Mouse (Mus musculus) midbrain, embryonic 16.5 days (tissue): ENCODE data around the gene Gm28539. TPM values are rescaled to one million over a fixed set of nuclear protein-coding genes. Genes with fewer than 3 reads are reported as not detected.
"Not testable (repeated sequence)": the region's sequence is repeated elsewhere in the genome, so short reads cannot be mapped to it uniquely, and the experiment has no call there.

Experiments used
- ATAC-seq: fragments of 200-750 bp; cut with Nextera tagmentation; 2 replicates; pipeline ENCODE4 v1.8.0; 2017; ENCODE audit warnings: moderate TSS enrichment
- H3K27ac ChIP-seq: fragments of 300-500 bp; sonication (generic); 2 replicates; pipeline ENCODE4 v1.5.1; 2014; ENCODE audit warnings: mild to moderate bottlenecking, low read length, mixed read lengths
- H3K27me3 ChIP-seq: fragments of 300-500 bp; sonication (generic); 2 replicates; pipeline ENCODE4 v1.6.1; 2014; ENCODE audit warnings: low read depth, low read length, mixed read lengths; ENCODE audit not compliant: control insufficient read depth, insufficient read depth
- H3K36me3 ChIP-seq: fragments of 300-500 bp; sonication (generic); 2 replicates; pipeline ENCODE4 v1.6.1; 2014; ENCODE audit warnings: mild to moderate bottlenecking, low read length, moderate library complexity, mixed read lengths; ENCODE audit not compliant: control insufficient read depth, insufficient read depth
- H3K4me1 ChIP-seq: fragments of 300-500 bp; sonication (generic); 2 replicates; pipeline ENCODE4 v1.6.1; 2014; ENCODE audit warnings: mild to moderate bottlenecking, low read length, mixed read lengths; ENCODE audit not compliant: control insufficient read depth, insufficient read depth
- H3K4me2 ChIP-seq: fragments of 300-500 bp; sonication (generic); 2 replicates; pipeline ENCODE4 v1.6.1; 2014; ENCODE audit warnings: mild to moderate bottlenecking, low read length, mixed read lengths
- H3K4me3 ChIP-seq: fragments of 300-500 bp; sonication (generic); 2 replicates; pipeline ENCODE4 v1.5.1; 2014; ENCODE audit warnings: low read depth, mild to moderate bottlenecking, low read length, moderate library complexity, mixed read lengths
- H3K9ac ChIP-seq: fragments of 300-500 bp; sonication (generic); 2 replicates; pipeline ENCODE4 v1.6.1; 2014; ENCODE audit warnings: low read depth, low read length, mixed read lengths
- H3K9me3 ChIP-seq: fragments of 300-500 bp; sonication (generic); replicated peaks from 2 replicates; pipeline ENCODE4 v1.6.1; 2014; ENCODE audit warnings: mild to moderate bottlenecking, low read length, mixed read lengths; ENCODE audit not compliant: control insufficient read depth, poor library complexity, severe bottlenecking
- WGBS: fragments of 180-500 bp; shearing (Covaris S2); extraction: QIAGEN DNeasy Blood & Tissue Kit; methylation state at CpG from one replicate; pipeline ENCODE4 v1.1.7; 2014; 5-methylcytosine and 5-hydroxymethylcytosine counted together
- polyA plus RNA-seq: library from polyadenylated mRNA; unstranded; fragments of >200 nt; fragmentation: Nextera tagmentation; extraction: Ambion mirVana; gene quantifications from 2 replicates; pipeline ENCODE4 v1.2.1, GENCODE M21; 2015

Gm28539 gene
- polyA plus RNA-seq, 1 experiment from 2014 or later = not detected

- Histone ChIP-seq H3K4me3 (no peak overlapping the region), H3K4me1 (no peaks in the 10 kb centered on the region), H3K36me3 (peaks cover 40% of the 10 kb centered on the region), H3K9me3 (0 out of 2 replicates have a peak, but pooled peaks cover 4% of the 10 kb centered on the region), H3K9ac (no peak overlapping the region), H3K4me2 (no peak overlapping the region), H3K27me3 (no peaks in the 10 kb centered on the region), H3K27ac (no peak overlapping the region)
- WGBS = 91% methylated on average over 3 of the region's 3 CpGs
- no peak for ATAC-seq
These were observed 134.5 kb downstream of the Gm28539 start for GRCm38 (mm10) chr16:18970837-18971236.

DNA sequence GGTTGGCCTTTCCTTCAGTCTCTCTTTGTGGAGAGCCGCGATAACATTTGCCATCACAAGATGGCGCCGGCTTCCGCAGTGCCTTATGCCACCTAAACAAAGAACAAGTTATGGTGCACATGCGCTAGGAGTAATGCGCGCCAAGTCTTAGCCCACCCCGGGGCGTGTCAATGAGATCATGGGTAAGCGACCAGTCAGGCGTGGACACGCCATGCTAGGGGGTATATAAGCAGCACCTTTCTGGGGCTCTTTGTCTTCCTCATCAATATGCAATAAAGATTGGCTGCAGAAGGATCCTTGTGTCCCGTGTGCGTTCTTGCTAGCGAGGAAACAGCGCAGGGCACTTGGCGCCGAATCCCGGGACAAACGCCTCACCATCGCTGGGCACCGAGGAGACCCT lies 139.3 kb downstream of the Gm28539 start:
- peaks cover 15% of the 10 kb centered on the region for H3K36me3 ChIP-seq
- H3K27me3 ChIP-seq, H3K4me3 ChIP-seq, H3K4me2 ChIP-seq, H3K9ac ChIP-seq, H3K9me3 ChIP-seq, H3K4me1 ChIP-seq, ATAC-seq, H3K27ac ChIP-seq: not testable (repeated sequence)
- WGBS = 82% methylated on average over 23 of the region's 23 CpGs

DNA sequence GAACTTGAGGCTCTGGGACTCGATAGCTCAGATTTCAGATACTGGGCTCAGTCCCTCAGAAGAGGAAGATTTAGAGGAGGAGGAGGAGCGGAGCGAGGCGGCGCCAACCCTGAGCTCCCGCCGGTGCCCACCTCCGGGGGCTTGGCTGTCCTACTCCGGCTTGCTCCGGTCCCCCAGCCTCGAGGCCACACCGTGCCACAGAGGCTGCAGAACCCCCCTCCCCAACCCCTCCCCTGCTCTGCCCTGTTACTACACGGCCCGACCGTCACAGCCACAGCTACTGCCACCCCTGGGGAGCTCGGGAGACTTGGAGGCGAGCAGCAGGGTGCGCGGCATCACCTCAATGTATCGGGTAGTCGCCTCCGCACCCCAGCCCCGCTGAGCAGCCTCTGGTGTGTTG lies 139.9 kb downstream of the Gm28539 start:
- no peaks in the 10 kb centered on the region for H3K27me3 ChIP-seq
- H3K9me3 ChIP-seq = peaks cover 2% of the 10 kb centered on the region; the same call in 1 of the 2 replicates
- H3K27ac ChIP-seq = no peak overlapping the region
- H3K36me3 ChIP-seq = peaks cover 8% of the 10 kb centered on the region
- no peak overlapping the region for H3K4me2 ChIP-seq
- WGBS = 84% methylated on average over 21 of the region's 23 CpGs
- H3K4me3 ChIP-seq = peak overlapping the region; percentile 1
- peak; percentile 51; the same call in 1 of the 2 replicates for ATAC-seq
- no peaks in the 10 kb centered on the region for H3K4me1 ChIP-seq
- no peak overlapping the region for H3K9ac ChIP-seq

DNA sequence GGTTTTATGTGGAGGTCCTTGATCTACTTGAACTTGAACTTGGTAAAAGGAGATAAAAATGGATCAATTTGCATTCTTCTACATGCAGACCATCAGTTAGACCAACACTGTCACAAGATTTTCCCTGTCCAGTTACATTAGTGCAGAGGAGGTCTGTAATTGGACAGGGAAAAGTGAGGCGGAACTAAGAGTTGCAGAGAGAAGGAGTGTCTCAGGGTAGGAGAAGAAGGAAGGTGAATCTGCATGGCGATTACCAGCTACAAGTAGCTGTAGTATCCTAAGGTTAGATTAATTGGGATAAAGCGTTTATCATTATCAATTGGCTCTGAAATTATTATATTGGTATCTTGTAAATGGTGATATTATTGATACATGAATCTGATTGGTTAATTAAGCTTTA lies 150.0 kb downstream of the Gm28539 start:
- H3K27me3 ChIP-seq = no peaks in the 10 kb centered on the region
- no peaks in the 10 kb centered on the region for H3K36me3 ChIP-seq
- 98% methylated on average over 3 of the region's 3 CpGs for WGBS

GRCm38 (mm10) chr16:18986860-18987259 lies 150.5 kb downstream of the Gm28539 start:
- whole genome bisulfite sequencing = 87% methylated on average over 5 of the region's 5 CpGs
- Histone ChIP-seq H3K9me3 (no peaks in the 10 kb centered on the region), H3K27ac (no peak overlapping the region), H3K27me3 (no peaks in the 10 kb centered on the region), H3K36me3 (no peaks in the 10 kb centered on the region), H3K4me3 (no peak overlapping the region), H3K9ac (no peak overlapping the region), H3K4me1 (no peaks in the 10 kb centered on the region), H3K4me2 (no peak overlapping the region)
- ATAC-seq = no peak

More for the DNA sequence above, 150.0 kb downstream of the Gm28539 start:
- no peaks in the 10 kb centered on the region for H3K9me3 ChIP-seq
- H3K9ac ChIP-seq = no peak overlapping the region
- ATAC-seq = no peak
- H3K27ac ChIP-seq = no peak overlapping the region
- H3K4me2 ChIP-seq = no peak overlapping the region
- no peaks in the 10 kb centered on the region for H3K4me1 ChIP-seq
- no peak overlapping the region for H3K4me3 ChIP-seq

GRCm38 (mm10) chr16:19002610-19003389 lies 166.4 kb downstream of the Gm28539 start:
- 42% methylated on average over 2 of the region's 2 CpGs for WGBS

DNA sequence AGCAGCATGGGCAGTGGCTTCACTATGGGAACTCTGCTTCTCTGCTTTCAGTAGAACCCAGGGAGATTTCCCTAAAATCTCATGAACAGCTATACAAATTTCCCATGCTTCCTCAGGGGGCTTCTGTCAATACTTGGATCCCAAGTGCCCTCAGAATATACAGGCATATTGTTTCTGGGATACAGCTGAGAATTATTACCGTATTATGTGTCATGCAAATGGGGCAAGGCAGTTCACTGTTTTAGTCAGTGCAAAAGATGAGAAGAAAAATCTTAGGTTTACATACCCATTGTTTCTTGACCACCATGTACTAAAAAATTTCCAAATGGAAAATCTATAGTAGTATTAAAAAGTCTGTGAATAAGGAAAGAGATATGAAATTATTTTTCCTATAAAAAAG lies 167.4 kb downstream of the Gm28539 start:
- Histone ChIP-seq H3K4me3 (no peak overlapping the region), H3K36me3 (no peaks in the 10 kb centered on the region), H3K9ac (no peak overlapping the region), H3K4me1 (no peaks in the 10 kb centered on the region), H3K4me2 (no peak overlapping the region), H3K27ac (no peak overlapping the region), H3K27me3 (no peaks in the 10 kb centered on the region), H3K9me3 (no peaks in the 10 kb centered on the region)
- no peak for ATAC-seq
- 86% methylated on average over 1 of the region's 1 CpGs for WGBS

More at GRCm38 (mm10) chr16:19002610-19003389, 166.4 kb downstream of the Gm28539 start:
- not testable (repeated sequence) for H3K4me1 ChIP-seq, ATAC-seq, H3K36me3 ChIP-seq, H3K4me3 ChIP-seq, H3K27me3 ChIP-seq, H3K4me2 ChIP-seq, H3K9me3 ChIP-seq, H3K9ac ChIP-seq, H3K27ac ChIP-seq

DNA sequence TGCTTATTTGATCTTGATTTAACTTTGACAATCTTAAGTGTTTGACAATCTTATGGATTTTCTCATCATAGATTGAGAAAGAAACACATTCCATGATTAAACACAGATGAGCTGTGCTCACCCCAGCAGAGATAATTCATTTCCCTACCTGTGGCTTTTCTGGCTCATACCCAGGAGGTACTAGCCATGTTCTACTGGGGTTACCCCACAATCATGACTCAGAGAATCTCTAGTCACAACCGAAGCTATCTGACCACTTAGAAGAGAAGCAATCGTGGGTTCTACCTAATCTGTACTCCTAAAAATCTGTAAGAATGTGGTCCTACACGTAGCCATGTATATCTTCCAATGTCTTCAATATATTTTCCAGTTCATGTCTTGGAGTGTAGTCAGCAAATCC lies 168.9 kb downstream of the Gm28539 start:
- Histone ChIP-seq H3K4me1 (no peaks in the 10 kb centered on the region), H3K36me3 (no peaks in the 10 kb centered on the region), H3K4me3 (no peak overlapping the region), H3K9me3 (no peaks in the 10 kb centered on the region), H3K4me2 (no peak overlapping the region), H3K27me3 (no peaks in the 10 kb centered on the region), H3K27ac (no peak overlapping the region), H3K9ac (no peak overlapping the region)
- no peak for ATAC-seq
- WGBS = 75% methylated on average over 3 of the region's 3 CpGs
